Mouse (Mus musculus): ENCODE measurements at regions not wholly inside any gene's neighbourhood (a gene's known extent, or its start where the extent isn't known, plus 50 kb on each side); places are given as distances from the start of the nearest gene placed in this dataset.

GRCm38 (mm10) chr6:106876690-106877089 lies 76.8 kb upstream of the Crbn start:
- no peak for DNase-seq (ENCODE audit: low spot score in 2 of 2)

GRCm38 (mm10) chr6:106891879-106892638 lies 92.2 kb upstream of the Crbn start:
- DNase-seq (ENCODE audit: low spot score in 2 of 2), result no peak

- DNase-seq (ENCODE audit: low spot score in 2 of 2), result no peak
Measured at GRCm38 (mm10) chr6:106892639-106892934, 92.7 kb upstream of the Crbn start.

GRCm38 (mm10) chr6:106903953-106904683 lies 104.2 kb upstream of the Crbn start:
- no peak for DNase-seq (ENCODE audit: low spot score in 2 of 2)

GRCm38 (mm10) chr6:106915121-106915520 lies 115.2 kb upstream of the Crbn start:
- DNase-seq (ENCODE audit: low spot score in 2 of 2), result no peak

GRCm38 (mm10) chr6:106916683-106917289 lies 116.9 kb upstream of the Crbn start:
- DNase-seq (ENCODE audit: low spot score in 2 of 2), result no peak

GRCm38 (mm10) chr6:106920951-106921350 lies 121.1 kb upstream of the Crbn start:
- no peak for DNase-seq (ENCODE audit: low spot score in 2 of 2)

- DNase-seq (ENCODE audit: low spot score in 2 of 2), result no peak
Measured at GRCm38 (mm10) chr6:106925486-106925885, 125.6 kb upstream of the Crbn start.

GRCm38 (mm10) chr6:106933584-106933983 lies 133.7 kb upstream of the Crbn start:
- no peak for DNase-seq (ENCODE audit: low spot score in 2 of 2)

- DNase-seq (ENCODE audit: low spot score in 2 of 2), result no peak
Measured at GRCm38 (mm10) chr6:106946227-106946927, 146.5 kb upstream of the Crbn start.

GRCm38 (mm10) chr6:106950909-106951308 lies 151.0 kb upstream of the Crbn start:
- no peak for DNase-seq (ENCODE audit: low spot score in 2 of 2)

GRCm38 (mm10) chr6:106961320-106961719 lies 161.4 kb upstream of the Crbn start:
- DNase-seq (ENCODE audit: low spot score in 2 of 2), result no peak

GRCm38 (mm10) chr6:106964337-106964736 lies 164.5 kb upstream of the Crbn start:
- DNase-seq (ENCODE audit: low spot score in 2 of 2), result no peak

- no peak for DNase-seq (ENCODE audit: low spot score in 2 of 2)
Measured at GRCm38 (mm10) chr6:106975439-106975838, 175.6 kb upstream of the Crbn start.

GRCm38 (mm10) chr6:106978721-106979120 lies 178.8 kb upstream of the Crbn start:
- no peak for DNase-seq (ENCODE audit: low spot score in 2 of 2)

GRCm38 (mm10) chr6:106979755-106980154 lies 179.9 kb upstream of the Crbn start:
- DNase-seq (ENCODE audit: low spot score in 2 of 2), result no peak

GRCm38 (mm10) chr6:106980188-106980587 lies 180.3 kb upstream of the Crbn start:
- no peak for DNase-seq (ENCODE audit: low spot score in 2 of 2)

- no peak for DNase-seq (ENCODE audit: low spot score in 2 of 2)
Measured at GRCm38 (mm10) chr6:106981232-106981631, 181.4 kb upstream of the Crbn start.

GRCm38 (mm10) chr6:106985132-106985801 lies 185.4 kb upstream of the Crbn start:
- no peak for DNase-seq (ENCODE audit: low spot score in 2 of 2)

GRCm38 (mm10) chr6:106991586-106991985 lies 191.7 kb upstream of the Crbn start:
- no peak for DNase-seq (ENCODE audit: low spot score in 2 of 2)

GRCm38 (mm10) chr6:107004406-107005120 lies 204.7 kb upstream of the Crbn start:
- DNase-seq (ENCODE audit: low spot score in 2 of 2), result no peak

All from left cerebral cortex, adult 8-10 months (tissue).